8 mouse cellular contexts compared by ENCODE assay signal in the genomic region with DNA sequence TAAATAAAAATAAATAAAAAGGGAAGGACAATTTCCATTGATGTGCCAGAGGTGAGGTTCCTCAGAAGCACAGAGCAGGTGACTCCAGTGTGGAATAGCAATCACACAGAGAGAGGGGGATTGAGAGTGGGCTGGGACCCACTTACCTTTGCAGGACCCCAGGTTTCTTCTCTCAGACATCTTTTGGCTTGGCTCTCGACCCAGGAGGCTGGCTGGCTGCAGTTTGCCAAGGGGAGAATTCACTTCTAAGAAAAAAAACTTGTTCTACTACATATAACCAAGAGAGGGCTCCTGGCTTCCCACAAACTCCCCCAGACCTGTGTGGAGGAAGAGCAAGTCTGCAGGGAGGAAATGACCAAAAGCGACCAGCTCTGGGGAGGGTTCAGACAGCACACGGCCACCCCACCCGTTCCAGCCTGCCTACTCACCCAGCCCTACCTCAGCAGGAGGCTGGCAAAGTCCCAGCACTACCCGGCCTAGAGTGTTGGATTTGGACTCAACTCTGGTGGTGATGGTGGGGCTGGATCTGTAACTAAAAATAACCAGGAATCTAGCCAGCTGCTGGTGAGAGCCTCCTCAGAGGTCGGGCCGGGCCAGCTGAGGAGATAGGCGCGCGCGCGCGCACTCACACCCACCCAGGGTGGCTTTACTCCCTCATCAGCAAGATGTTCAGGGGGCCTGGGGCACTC. TPM values are rescaled to one million over a fixed set of nuclear protein-coding genes. Genes with fewer than 3 reads are reported as not detected.
DNase-seq lines count a peak whose midpoint lies in the region; ATAC-seq and TF ChIP-seq lines count a peak whose summit lies in the region.

No protein-coding gene starts in this region.

- H3K9me3 ChIP-seq in heart, embryonic 10.5 days: no peaks in the 10 kb centered on the region
- no peaks in the 10 kb centered on the region for H3K9me3 ChIP-seq in kidney, embryonic 14.5 days (ENCODE audit: control insufficient read depth, low read length)
- H3K9me3 ChIP-seq in lung, postnatal 0 days (ENCODE audit: low read length): no peaks in the 10 kb centered on the region
- no peaks in the 10 kb centered on the region for H3K9me3 ChIP-seq in stomach, embryonic 14.5 days (ENCODE audit: control insufficient read depth, low read depth, low read length)

- WGBS in thymus, adult 2 months: 69% methylated on average over 13 of the region's 13 CpGs
- WGBS in heart, embryonic 10.5 days: 8% methylated on average over 13 of the region's 13 CpGs
- WGBS in kidney, embryonic 14.5 days: 45% methylated on average over 13 of the region's 13 CpGs
- 14% methylated on average over 13 of the region's 13 CpGs for WGBS in lung, postnatal 0 days
- WGBS in stomach, embryonic 14.5 days: 24% methylated on average over 13 of the region's 13 CpGs

- peak overlapping the region; percentile 17; the same call in 1 of the 2 replicates for H3K27ac ChIP-seq in thymus, adult 2 months (ENCODE audit: control insufficient read depth, insufficient read depth, low read length)
- H3K27ac ChIP-seq in heart, embryonic 10.5 days: peak overlapping the region; percentile 100
- H3K27ac ChIP-seq in kidney, embryonic 14.5 days (ENCODE audit: low read depth, low read length): peak overlapping the region; percentile 100
- H3K27ac ChIP-seq in lung, postnatal 0 days (ENCODE audit: low read length): peak overlapping the region; percentile 100
- H3K27ac ChIP-seq in stomach, embryonic 14.5 days (ENCODE audit: low read length): peak overlapping the region; percentile 100

- H3K9ac ChIP-seq in kidney, embryonic 14.5 days (ENCODE audit: low read depth, low read length): peak overlapping the region; percentile 100; the same call in 1 of the 2 replicates
- H3K9ac ChIP-seq in lung, postnatal 0 days (replicated peaks; ENCODE audit: low read depth): peak overlapping the region; percentile 3; the same call in 1 of the 2 replicates
- H3K9ac ChIP-seq in stomach, embryonic 14.5 days (replicated peaks; ENCODE audit: low read depth, low read length): no peak overlapping the region; the same call in 1 of the 2 replicates

- TF ChIP-seq POLR2A in thymus, adult 2 months (IDR thresholded peaks at IDR 0.05; ENCODE audit: control insufficient read depth, extremely low read depth, insufficient read depth, low read length, poor library complexity): no peak

- peaks cover 4% of the 10 kb centered on the region; the same call in 1 of the 2 replicates for H3K36me3 ChIP-seq in thymus, adult 2 months (ENCODE audit: control insufficient read depth, insufficient read depth, low read length)
- H3K36me3 ChIP-seq in heart, embryonic 10.5 days: peaks cover 10% of the 10 kb centered on the region; the same call in 1 of the 2 replicates
- peaks cover 13% of the 10 kb centered on the region; the same call in 1 of the 2 replicates for H3K36me3 ChIP-seq in kidney, embryonic 14.5 days (ENCODE audit: control insufficient read depth, insufficient read depth, low read length)
- H3K36me3 ChIP-seq in lung, postnatal 0 days (ENCODE audit: insufficient read depth, low read length): no peaks in the 10 kb centered on the region
- peaks cover 7% of the 10 kb centered on the region; the same call in 1 of the 2 replicates for H3K36me3 ChIP-seq in stomach, embryonic 14.5 days (ENCODE audit: control insufficient read depth, insufficient read depth, low read length)

- no peak overlapping the region for H3K4me3 ChIP-seq in thymus, adult 2 months (ENCODE audit: control insufficient read depth, insufficient read depth, low read length)
- peak overlapping the region; percentile 92 for H3K4me3 ChIP-seq in heart, embryonic 10.5 days
- peak overlapping the region; percentile 96 for H3K4me3 ChIP-seq in kidney, embryonic 14.5 days (ENCODE audit: low read length)
- H3K4me3 ChIP-seq in lung, postnatal 0 days (ENCODE audit: low read depth, low read length): no peak overlapping the region
- no peak overlapping the region for H3K4me3 ChIP-seq in stomach, embryonic 14.5 days (ENCODE audit: low read depth, low read length)

- H3K4me1 ChIP-seq in thymus, adult 2 months (replicated peaks; ENCODE audit: control insufficient read depth, insufficient read depth, low read length): peaks cover 76% of the 10 kb centered on the region
- H3K4me1 ChIP-seq in heart, embryonic 10.5 days: peaks cover 77% of the 10 kb centered on the region
- peaks cover 58% of the 10 kb centered on the region for H3K4me1 ChIP-seq in kidney, embryonic 14.5 days (ENCODE audit: control insufficient read depth, insufficient read depth, low read length)
- H3K4me1 ChIP-seq in lung, postnatal 0 days (ENCODE audit: insufficient read depth, low read depth, low read length): peaks cover 42% of the 10 kb centered on the region
- H3K4me1 ChIP-seq in stomach, embryonic 14.5 days (ENCODE audit: control insufficient read depth, insufficient read depth, low read length): peaks cover 60% of the 10 kb centered on the region

- no peak for DNase-seq in thymus, adult 2 months
- DNase-seq in thymus, postnatal 14 days: no peak
- peak; percentile 43 for DNase-seq in embryo, embryonic 10.5 days (ENCODE audit: low spot score)
- DNase-seq in heart, embryonic 10.5 days (ENCODE audit: low spot score): peak; percentile 87
- peak; percentile 86 for DNase-seq in lung, postnatal 0 days (ENCODE audit: low spot score)
- no peak for DNase-seq in layer of hippocampus, postnatal 25 days (ENCODE audit: extremely low spot score in 1 of 2, low spot score in 1 of 2)

- no peak for TF ChIP-seq EP300 in lung, postnatal 0 days (IDR thresholded peaks at IDR 0.05)

- ATAC-seq in kidney, embryonic 14.5 days (ENCODE audit: low FRiP score, low TSS enrichment): no peak
- no peak for ATAC-seq in lung, postnatal 0 days
- no peak for ATAC-seq in stomach, embryonic 14.5 days (ENCODE audit: insufficient number of reproducible peaks, insufficient read depth, low FRiP score, low read depth)

- TF ChIP-seq CTCF in thymus, adult 2 months (IDR thresholded peaks at IDR 0.05; ENCODE audit: borderline replicate concordance, control insufficient read depth, extremely low read depth, insufficient read depth, low read length, poor library complexity): no peak
- peak; percentile 27 for TF ChIP-seq CTCF in lung, postnatal 0 days (IDR thresholded peaks at IDR 0.05)

- H3K27me3 ChIP-seq in thymus, adult 2 months (ENCODE audit: control insufficient read depth, insufficient read depth, low read length): no peaks in the 10 kb centered on the region
- peaks cover 4% of the 10 kb centered on the region; the same call in 1 of the 2 replicates for H3K27me3 ChIP-seq in heart, embryonic 10.5 days (ENCODE audit: insufficient read depth, poor library complexity, severe bottlenecking)
- no peaks in the 10 kb centered on the region for H3K27me3 ChIP-seq in kidney, embryonic 14.5 days (ENCODE audit: control insufficient read depth, insufficient read depth, low read length)
- no peaks in the 10 kb centered on the region for H3K27me3 ChIP-seq in lung, postnatal 0 days (replicated peaks; ENCODE audit: insufficient read depth, low read length)
- H3K27me3 ChIP-seq in stomach, embryonic 14.5 days (ENCODE audit: control insufficient read depth, insufficient read depth, low read length): no peaks in the 10 kb centered on the region

- peak overlapping the region; percentile 100; the same call in 1 of the 2 replicates for H3K4me2 ChIP-seq in kidney, embryonic 14.5 days (replicated peaks; ENCODE audit: low read depth, low read length)
- peak overlapping the region; percentile 99 for H3K4me2 ChIP-seq in lung, postnatal 0 days (replicated peaks; ENCODE audit: low read depth, low read length)
- peak overlapping the region; percentile 100 for H3K4me2 ChIP-seq in stomach, embryonic 14.5 days (replicated peaks; ENCODE audit: low read depth, low read length)

RNA-seq across cellular contexts. Expression of a gene that starts 1.8 kb away (rescaled TPM):
- polyA plus RNA-seq in thymus, adult 2 months (2012; rRNA removed): 45.1 and 51.9 TPM in 2 replicates
- 1.5 and 1.7 TPM in 2 replicates for polyA plus RNA-seq in heart, embryonic 10.5 days (2016; fragmentation: Nextera tagmentation; extraction: Ambion mirVana)
- polyA plus RNA-seq in kidney, embryonic 14.5 days (2014; fragmentation: Nextera tagmentation; extraction: Ambion mirVana): 2.0 and 3.2 TPM in 2 replicates
- polyA plus RNA-seq in lung, postnatal 0 days (2015; fragmentation: Nextera tagmentation; extraction: Ambion mirVana): 12.4 and 16.8 TPM in 2 replicates
- polyA plus RNA-seq in stomach, embryonic 14.5 days (2014; fragmentation: Nextera tagmentation; extraction: Ambion mirVana): 2.0 and 2.3 TPM in 2 replicates
- total RNA-seq in layer of hippocampus, postnatal 25 days (2021): 10 to 100 TPM; 47.2 to 48.7 TPM

RNA-seq across cellular contexts. Expression of a gene that starts 7.7 kb away (rescaled TPM):
- 45.5 and 66.9 TPM in 2 replicates for polyA plus RNA-seq in thymus, adult 2 months (2012; rRNA removed)
- polyA plus RNA-seq in heart, embryonic 10.5 days (2016; fragmentation: Nextera tagmentation; extraction: Ambion mirVana): 5.4 and 9.8 TPM in 2 replicates
- polyA plus RNA-seq in kidney, embryonic 14.5 days (2014; fragmentation: Nextera tagmentation; extraction: Ambion mirVana): 16.6 and 16.7 TPM in 2 replicates
- 6.2 and 7.2 TPM in 2 replicates for polyA plus RNA-seq in lung, postnatal 0 days (2015; fragmentation: Nextera tagmentation; extraction: Ambion mirVana)
- polyA plus RNA-seq in stomach, embryonic 14.5 days (2014; fragmentation: Nextera tagmentation; extraction: Ambion mirVana): 12.9 and 14.3 TPM in 2 replicates
- 10 to 100 TPM; 26.1 to 36.5 TPM for total RNA-seq in layer of hippocampus, postnatal 25 days (2021)

RNA-seq across cellular contexts. Expression of a gene that starts 34.9 kb away (rescaled TPM):
- polyA plus RNA-seq in thymus, adult 2 months (2012; rRNA removed): 32.7 and 34.7 TPM in 2 replicates
- polyA plus RNA-seq in heart, embryonic 10.5 days (2016; fragmentation: Nextera tagmentation; extraction: Ambion mirVana): 73.2 and 85.3 TPM in 2 replicates
- 73.9 and 79.4 TPM in 2 replicates for polyA plus RNA-seq in kidney, embryonic 14.5 days (2014; fragmentation: Nextera tagmentation; extraction: Ambion mirVana)
- polyA plus RNA-seq in lung, postnatal 0 days (2015; fragmentation: Nextera tagmentation; extraction: Ambion mirVana): 61.3 and 62.0 TPM in 2 replicates
- polyA plus RNA-seq in stomach, embryonic 14.5 days (2014; fragmentation: Nextera tagmentation; extraction: Ambion mirVana): 72.8 and 82.3 TPM in 2 replicates
- total RNA-seq in layer of hippocampus, postnatal 25 days (2021): 10 to 100 TPM; 26.1 to 28.4 TPM

RNA-seq across cellular contexts. Expression of a gene that starts 48.2 kb away (rescaled TPM):
- 1.5 and 6.0 TPM in 2 replicates for polyA plus RNA-seq in thymus, adult 2 months (2012; rRNA removed)
- 0.35 TPM in 1 of 2 replicates, not detected in the other for polyA plus RNA-seq in heart, embryonic 10.5 days (2016; fragmentation: Nextera tagmentation; extraction: Ambion mirVana)
- polyA plus RNA-seq in kidney, embryonic 14.5 days (2014; fragmentation: Nextera tagmentation; extraction: Ambion mirVana): not detected in 2 replicates
- polyA plus RNA-seq in lung, postnatal 0 days (2015; fragmentation: Nextera tagmentation; extraction: Ambion mirVana): 0.19 TPM in 1 of 2 replicates, not detected in the other
- polyA plus RNA-seq in stomach, embryonic 14.5 days (2014; fragmentation: Nextera tagmentation; extraction: Ambion mirVana): 0.36 TPM in 1 of 2 replicates, not detected in the other
- total RNA-seq in layer of hippocampus, postnatal 25 days (2021): not detected

Comparison
In these comparisons a context has a peak if more than half of its experiments do, and no peak if none do; other contexts are left out.
1. DNase-seq: peak in embryo, embryonic 10.5 days (single experiment), heart, embryonic 10.5 days (single experiment) and lung, postnatal 0 days (single experiment); none in thymus, adult 2 months (single experiment), thymus, postnatal 14 days (single experiment) and layer of hippocampus, postnatal 25 days (0 of 2).
2. H3K27ac ChIP-seq: peak in every context shown above with its lines; median percentile 100 in heart, embryonic 10.5 days; 100 in kidney, embryonic 14.5 days; 100 in lung, postnatal 0 days; 100 in stomach, embryonic 14.5 days; 17 in thymus, adult 2 months.
3. H3K4me3 ChIP-seq: peak in heart, embryonic 10.5 days (single experiment) and kidney, embryonic 14.5 days (single experiment); none in thymus, adult 2 months (single experiment), lung, postnatal 0 days (single experiment) and stomach, embryonic 14.5 days (single experiment).
4. Peak in every context shown above with its lines, with median percentiles within 50 percentile points of each other: H3K4me2 ChIP-seq.